Mouse (Mus musculus) sigmoid colon, adult 10 weeks (tissue): ENCODE data around the gene Agmat. TPM values are rescaled to one million over a fixed set of nuclear protein-coding genes. Genes with fewer than 3 reads are reported as not detected.

Experiments
- polyA plus RNA-seq: library from polyadenylated mRNA; stranded (reverse); fragments of 350-450 nt; fragmentation: Illumina TruSeq; extraction: RNeasy Lipid Tissue Mini Kit (QIAGEN cat#74804); gene quantifications from one replicate; pipeline ENCODE4 v1.2.3, GENCODE M21; 2014; ENCODE audit warnings: low read depth, low replicate concordance

The Agmat gene
- not detected for polyA plus RNA-seq

DNA sequence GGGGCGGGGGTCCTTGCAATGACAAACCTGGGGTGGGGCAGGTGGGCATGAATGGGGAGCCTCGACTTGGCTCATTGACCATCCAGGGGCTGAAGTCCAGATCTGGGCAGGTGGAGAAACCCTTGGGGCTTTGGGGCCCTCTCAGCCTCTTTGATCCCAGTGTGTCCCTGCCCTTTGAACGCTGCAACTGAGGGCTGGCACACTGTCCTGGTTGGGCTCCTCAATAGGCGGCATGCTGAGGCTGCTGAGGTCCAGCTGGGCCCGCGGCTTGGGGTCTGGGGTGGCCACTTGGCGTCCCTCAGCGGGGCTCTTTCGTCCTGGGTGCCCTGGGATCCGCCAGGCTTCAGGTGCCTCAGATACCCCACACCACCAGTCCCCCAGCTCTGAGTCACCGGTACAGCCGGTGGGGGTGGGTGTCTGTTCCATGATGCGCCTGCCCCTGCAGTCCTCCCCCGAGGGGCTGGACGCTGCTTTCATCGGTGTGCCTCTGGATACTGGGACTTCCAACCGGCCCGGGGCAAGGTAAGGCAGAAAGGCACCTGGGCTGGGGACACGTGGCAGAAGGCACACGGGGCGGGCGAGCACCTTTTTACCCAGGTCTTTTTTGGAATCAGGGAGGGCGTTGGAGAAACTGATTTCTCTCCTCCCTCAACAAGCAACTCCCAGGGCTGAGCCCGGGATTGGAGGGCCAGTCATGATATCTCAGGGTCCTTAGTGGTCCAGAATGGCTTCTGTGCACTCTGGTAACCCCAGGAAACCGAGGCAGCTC is at the start of gene Agmat:
Agmat (plus strand) TSS at position 95 of the 769 bp plus-strand sequence.

GRCm38 (mm10) chr4:141722731-141723672 is 23.5 kb upstream of the Agmat start, which contains the start of gene Ddi2:
Ddi2 (minus strand) TSS chr4:141723419.

GRCm38 (mm10) chr4:141790524-141790990 is 44.1 kb downstream of the Agmat start, which contains the start of gene Dnajc16:
Dnajc16 (minus strand) TSS chr4:141790931.

DNA sequence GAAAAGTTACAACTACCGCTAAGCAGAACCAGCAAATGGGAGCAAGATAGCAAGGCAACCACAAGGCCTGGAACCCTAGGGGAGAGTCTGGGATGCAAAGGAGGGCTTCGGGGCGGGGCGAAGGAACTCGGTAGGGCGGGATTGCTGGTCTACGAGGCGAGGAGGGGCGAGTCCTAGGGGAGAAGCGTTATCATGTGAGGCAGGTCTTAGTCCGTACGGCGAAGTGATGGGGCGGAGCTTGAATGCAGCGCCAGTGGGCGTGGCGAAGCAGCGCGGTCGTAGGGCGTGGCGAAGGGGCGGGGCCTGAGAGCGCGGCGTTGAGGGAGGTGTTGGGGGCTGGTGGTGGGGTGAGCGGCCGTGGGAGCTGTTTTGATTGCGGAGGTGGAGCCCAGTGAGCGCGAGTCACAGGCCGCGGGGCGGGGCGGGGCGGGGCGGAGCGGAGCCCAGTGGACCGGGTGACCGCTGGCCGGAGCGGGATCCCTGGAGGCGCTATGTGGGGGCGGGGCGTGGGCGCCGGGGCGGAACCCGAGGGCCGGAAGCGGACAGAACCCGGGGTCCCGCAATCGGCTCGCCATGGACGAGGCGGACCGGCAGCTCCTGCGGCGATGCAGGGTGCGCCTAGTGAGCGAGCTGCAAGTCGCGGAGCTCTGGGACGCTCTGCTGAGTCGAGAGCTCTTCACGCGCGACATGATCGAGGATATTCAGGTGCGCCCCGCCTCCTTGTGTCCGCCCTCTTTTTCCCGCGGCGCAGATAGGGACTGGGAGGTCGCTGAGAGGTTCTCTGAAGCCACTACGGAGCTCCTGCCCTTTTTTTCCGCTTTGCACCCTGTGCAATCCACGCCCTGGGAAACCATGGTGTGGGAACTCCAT is 47.0 kb downstream of the Agmat start, which contains the start of gene Casp9:
Casp9 (plus strand) TSS at position 331 of the 870 bp plus-strand sequence.

Other genes with a start within 250 kb of the Agmat start
- 10.9 TPM for gene Spen, start 208.1 kb upstream of the Agmat start, polyA plus RNA-seq
- gene Fblim1, start 140.6 kb upstream of the Agmat start, polyA plus RNA-seq, result 55.8 TPM
- gene Tmem82, start 128.0 kb upstream of the Agmat start, polyA plus RNA-seq, result 2.5 TPM
- gene Slc25a34, start 122.9 kb upstream of the Agmat start, polyA plus RNA-seq, result 0.79 TPM
- gene Plekhm2, start 81.8 kb upstream of the Agmat start, polyA plus RNA-seq, result 1.3 TPM
- not detected for gene Rsc1a1, start 61.1 kb upstream of the Agmat start, polyA plus RNA-seq
- 45.4 TPM for gene Ddi2, start 23.3 kb upstream of the Agmat start, polyA plus RNA-seq
- 4.8 TPM for gene Dnajc16, start 44.3 kb downstream of the Agmat start, polyA plus RNA-seq
- gene Casp9, start 46.9 kb downstream of the Agmat start, polyA plus RNA-seq, result 13.6 TPM
- 5.2 TPM for gene Cela2a, start 79.5 kb downstream of the Agmat start, polyA plus RNA-seq
- not detected for gene Ctrc, start 99.7 kb downstream of the Agmat start, polyA plus RNA-seq
- 9.8 TPM for gene Efhd2, start 128.2 kb downstream of the Agmat start, polyA plus RNA-seq